Mouse (Mus musculus) MEL (cell line): ENCODE measurements around the gene St6gal1. TPM values are rescaled to one million over a fixed set of nuclear protein-coding genes. Genes with fewer than 3 reads are reported as not detected.

Source experiments
- DNase-seq: peaks from one replicate; pipeline ENCODE4 v3.0.0; 2011; ENCODE audit warnings: low read depth, low spot score
- H3K27ac ChIP-seq: 2 replicates; pipeline ENCODE4 v1.5.1; 2012; ENCODE audit warnings: low read depth, mild to moderate bottlenecking, control low read depth, low read length, moderate library complexity; ENCODE audit not compliant: control insufficient read depth
- H3K27me3 ChIP-seq, 2 experiments: fragments of 150-350 bp in 1 of 2; sonication (generic) in 1 of 2; 2 replicates each; pipeline ENCODE4 v1.6.1; 2012; ENCODE audit warnings: low read length in 2 of 2, mild to moderate bottlenecking in 2 of 2, improper control_type of control experiment in 1 of 2, moderate library complexity in 1 of 2; ENCODE audit not compliant: insufficient read depth in 2 of 2, control insufficient read depth in 1 of 2
- H3K36me3 ChIP-seq, 2 experiments: 2 replicates each; pipeline ENCODE4 v1.6.1; 2012 to 2014; ENCODE audit warnings: low read length in 2 of 2, improper control_type of control experiment in 1 of 2, inconsistent platforms in 1 of 2, mild to moderate bottlenecking in 1 of 2; ENCODE audit not compliant: insufficient read depth in 2 of 2, control insufficient read depth in 1 of 2
- H3K4me1 ChIP-seq, 2 experiments: fragments of 150-350 bp in 1 of 2; sonication (generic) in 1 of 2; 2 replicates each; pipeline ENCODE4 v1.6.1; 2012; ENCODE audit warnings: low read length in 2 of 2, improper control_type of control experiment in 1 of 2, mild to moderate bottlenecking in 1 of 2; ENCODE audit not compliant: insufficient read depth in 2 of 2, control insufficient read depth in 1 of 2
- H3K4me3 ChIP-seq, 2 experiments: fragments of 150-350 bp in 1 of 2; sonication (generic) in 1 of 2; 2 replicates each; pipeline ENCODE4 v1.5.1; 2012; ENCODE audit warnings: low read depth in 2 of 2, low read length in 2 of 2, mild to moderate bottlenecking in 2 of 2, moderate library complexity in 2 of 2, control low read depth in 1 of 2, improper control_type of control experiment in 1 of 2; ENCODE audit not compliant: control insufficient read depth in 1 of 2, insufficient read depth in 1 of 2
- H3K79me2 ChIP-seq: 2 replicates; pipeline ENCODE4 v1.6.1; 2012; ENCODE audit warnings: mild to moderate bottlenecking, low read length, moderate library complexity; ENCODE audit not compliant: control insufficient read depth, poor library complexity, insufficient read depth
- H3K9ac ChIP-seq: 2 replicates; pipeline ENCODE4 v1.6.1; 2012; ENCODE audit warnings: low read depth, mild to moderate bottlenecking, control low read depth, low read length, moderate library complexity; ENCODE audit not compliant: control insufficient read depth, poor library complexity, severe bottlenecking
- H3K9me3 ChIP-seq: fragments of 150-350 bp; sonication (generic); replicated peaks from 2 replicates; pipeline ENCODE4 v1.6.1; 2012; ENCODE audit warnings: mild to moderate bottlenecking, low read length, improper control_type of control experiment, moderate library complexity; ENCODE audit not compliant: insufficient read depth
- CHD2 ChIP-seq: IDR thresholded peaks from 2 replicates; pipeline ENCODE4 v1.6.1; 2011; ENCODE audit warnings: low read length, improper control_type of control experiment
- CTCF ChIP-seq, 3 experiments: IDR thresholded peaks in 2 of 3; conservative IDR thresholded peaks in 1 of 3; 2 replicates each; pipeline ENCODE4 v1.5.1; 2011 to 2012; ENCODE audit warnings: low read length in 3 of 3, low read depth in 2 of 3, mild to moderate bottlenecking in 2 of 3, improper control_type of control experiment in 1 of 3, inconsistent platforms in 1 of 3, mixed read lengths in 1 of 3, moderate library complexity in 1 of 3; ENCODE audit not compliant: control insufficient read depth in 1 of 3, insufficient read depth in 1 of 3, poor library complexity in 1 of 3, severe bottlenecking in 1 of 3
- ETS1 ChIP-seq: IDR thresholded peaks from 2 replicates; pipeline ENCODE4 v1.6.1; 2012; ENCODE audit warnings: low read depth, mild to moderate bottlenecking, inconsistent platforms, low read length, improper control_type of control experiment, moderate library complexity
- GABPA ChIP-seq: IDR thresholded peaks from 2 replicates; pipeline ENCODE4 v1.6.1; 2012; ENCODE audit warnings: low read depth, mild to moderate bottlenecking, inconsistent platforms, low read length, improper control_type of control experiment, moderate library complexity
- GATA1 ChIP-seq: IDR thresholded peaks from 2 replicates; pipeline ENCODE4 v1.6.1; 2011; ENCODE audit warnings: low read depth, low read length, improper control_type of control experiment
- HCFC1 ChIP-seq: IDR thresholded peaks from 2 replicates; pipeline ENCODE4 v1.6.1; 2012; ENCODE audit warnings: low read depth, mild to moderate bottlenecking, inconsistent platforms, low read length, improper control_type of control experiment, moderate library complexity
- MAX ChIP-seq: IDR thresholded peaks from 2 replicates; pipeline ENCODE4 v1.6.1; 2011; ENCODE audit warnings: low read length, improper control_type of control experiment
- MYB ChIP-seq: IDR thresholded peaks from 2 replicates; pipeline ENCODE4 v1.6.1; 2011; ENCODE audit warnings: mild to moderate bottlenecking, low read depth, low read length, improper control_type of control experiment
- MYC ChIP-seq: IDR thresholded peaks from 2 replicates; pipeline ENCODE4 v1.6.1; 2011; ENCODE audit warnings: low read depth, mild to moderate bottlenecking, low read length, improper control_type of control experiment, moderate library complexity
- NELFE ChIP-seq: IDR thresholded peaks from 2 replicates; pipeline ENCODE4 v1.6.1; 2011; ENCODE audit warnings: low read depth, low read length, improper control_type of control experiment
- NRF1 ChIP-seq: IDR thresholded peaks from 2 replicates; pipeline ENCODE4 v1.6.1; 2014; ENCODE audit warnings: low read depth, mild to moderate bottlenecking, inconsistent platforms, low read length, improper control_type of control experiment, moderate library complexity; ENCODE audit not compliant: poor library complexity, insufficient read depth, severe bottlenecking
- POLR2AphosphoS5 ChIP-seq: IDR thresholded peaks from 2 replicates; pipeline ENCODE4 v1.6.1; 2012; ENCODE audit warnings: low read depth, borderline replicate concordance, mild to moderate bottlenecking, inconsistent platforms, low read length, moderate library complexity, mixed read lengths
- RAD21 ChIP-seq: IDR thresholded peaks from 2 replicates; pipeline ENCODE4 v1.6.1; 2011; ENCODE audit warnings: mild to moderate bottlenecking, low read depth, low read length, improper control_type of control experiment
- RCOR1 ChIP-seq: IDR thresholded peaks from 2 replicates; pipeline ENCODE4 v1.6.1; 2012; ENCODE audit warnings: low read depth, mild to moderate bottlenecking, inconsistent platforms, low read length, improper control_type of control experiment
- TAL1 ChIP-seq: IDR thresholded peaks from 2 replicates; pipeline ENCODE4 v1.6.1; 2012; ENCODE audit warnings: mild to moderate bottlenecking, inconsistent platforms, low read length, moderate library complexity, mixed read lengths
- TBP ChIP-seq: IDR thresholded peaks from 2 replicates; pipeline ENCODE4 v1.8.0; 2011; ENCODE audit warnings: low read depth, low read length, improper control_type of control experiment
- TCF12 ChIP-seq: IDR thresholded peaks from 2 replicates; pipeline ENCODE4 v1.6.1; 2014; ENCODE audit warnings: low read depth, mild to moderate bottlenecking, inconsistent platforms, low read length, improper control_type of control experiment, moderate library complexity
- UBTF ChIP-seq: IDR thresholded peaks from 2 replicates; pipeline ENCODE4 v1.6.1; 2012; ENCODE audit warnings: low read depth, mild to moderate bottlenecking, inconsistent platforms, low read length, improper control_type of control experiment, moderate library complexity, borderline replicate concordance; ENCODE audit not compliant: insufficient read depth
- USF2 ChIP-seq, 2 experiments: IDR thresholded peaks; 2 replicates each; pipeline ENCODE4 v1.6.1; 2011 to 2012; ENCODE audit warnings: improper control_type of control experiment in 2 of 2, low read length in 2 of 2, borderline replicate concordance in 1 of 2, inconsistent platforms in 1 of 2, low read depth in 1 of 2, mild to moderate bottlenecking in 1 of 2; ENCODE audit not compliant: insufficient read depth in 1 of 2
- polyA plus RNA-seq, 2 experiments: library from polyadenylated mRNA; stranded (reverse) in 1 of 2; unstranded in 1 of 2; fragments of >175 nt in 1 of 2; fragments of >200 nt in 1 of 2; gene quantifications; 2 replicates each; pipeline versions ENCODE4 v1.2.1 to v1.2.4; 2012; ENCODE audit warnings: low replicate concordance in 2 of 2, low read depth in 1 of 2; ENCODE audit not compliant: insufficient read length in 2 of 2, insufficient read depth in 1 of 2, missing spikeins in 1 of 2
- total RNA-seq: library from RNA; depleted of rRNA; stranded (reverse); fragments of 300-350 nt; gene quantifications from 2 replicates; pipeline ENCODE4 v1.2.3, GENCODE M21; 2012

St6gal1 gene
- total and polyA plus RNA-seq, 3 experiments, result not detected

DNA sequence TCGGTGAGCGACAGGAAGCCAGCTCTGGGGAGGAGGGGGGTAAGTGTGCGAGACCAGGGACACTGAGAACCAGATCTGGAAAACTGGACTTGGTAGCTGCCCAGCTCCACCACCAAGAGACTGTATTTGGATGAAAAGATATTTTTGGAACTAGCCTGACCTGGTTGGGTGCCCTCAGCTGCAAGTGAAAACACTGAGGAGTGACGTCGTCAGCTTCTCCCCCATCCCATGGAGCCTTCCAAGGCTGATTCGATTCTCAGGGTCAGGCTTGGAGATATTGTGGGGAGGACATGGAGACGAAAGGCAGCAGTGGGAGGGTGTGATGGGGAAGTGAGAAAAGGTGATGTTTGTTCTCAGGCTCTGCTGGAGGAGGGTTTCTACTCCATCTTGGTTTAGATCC is 8.2 kb downstream of the St6gal1 start:
- Histone ChIP-seq H3K27me3 (no peaks in the 10 kb centered on the region; a peak in 2 of 4 replicates), H3K4me3 (no peak overlapping the region), H3K36me3 (no peaks in the 10 kb centered on the region), H3K4me1 (no peaks in the 10 kb centered on the region), H3K9me3 (no peaks in the 10 kb centered on the region), H3K27ac (no peak overlapping the region), H3K79me2 (no peaks in the 10 kb centered on the region), H3K9ac (no peak overlapping the region)
- no peak for TF ChIP-seq CTCF (IDR thresholded peaks at IDR 0.05 in 2 of 3, conservative IDR thresholded peaks at IDR 0.05 in 1 of 3; ENCODE audit: control insufficient read depth in 1 of 3, insufficient read depth in 1 of 3, low read depth in 2 of 3, low read length in 3 of 3, poor library complexity in 1 of 3, severe bottlenecking in 1 of 3)
- TF ChIP-seq USF2 (IDR thresholded peaks at IDR 0.05; ENCODE audit: borderline replicate concordance in 1 of 2, insufficient read depth in 1 of 2, low read depth in 1 of 2, low read length in 2 of 2), result no peak
- DNase-seq, result no peak

DNA sequence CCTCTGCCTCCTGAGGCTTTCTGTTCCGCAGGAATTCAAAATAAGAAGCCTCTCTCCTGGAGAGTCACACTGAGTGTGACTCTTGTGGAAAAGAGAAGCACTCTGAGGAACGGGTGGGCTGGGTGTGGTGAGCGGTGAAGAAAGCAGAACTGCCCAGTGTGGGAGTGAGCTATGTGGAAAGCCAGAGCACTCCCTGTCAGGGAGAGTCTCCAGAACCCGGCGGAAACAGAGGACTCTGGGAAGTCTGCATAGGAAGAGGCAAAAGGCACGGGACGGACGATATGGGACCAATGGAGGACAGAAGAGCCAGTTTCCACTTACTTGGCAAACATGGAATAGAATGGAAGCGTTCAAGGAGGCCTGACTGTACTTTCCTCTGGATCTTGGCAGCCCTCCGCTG is 9.0 kb downstream of the St6gal1 start:
- H3K4me1 ChIP-seq, result no peaks in the 10 kb centered on the region
- H3K9ac ChIP-seq, result no peak overlapping the region
- H3K79me2 ChIP-seq, result no peaks in the 10 kb centered on the region
- H3K4me3 ChIP-seq, result no peak overlapping the region
- no peak for TF ChIP-seq TCF12
- no peak for TF ChIP-seq GATA1
- TF ChIP-seq NELFE, result no peak
- TF ChIP-seq UBTF, result no peak
- TF ChIP-seq HCFC1, result no peak
- TF ChIP-seq MYC, result no peak
- no peak for TF ChIP-seq RAD21
- TF ChIP-seq RCOR1, result no peak
- TF ChIP-seq MYB, result no peak
- no peak for TF ChIP-seq GABPA
- TF ChIP-seq TAL1, result no peak
- no peak for TF ChIP-seq MAX
- TF ChIP-seq CHD2, result no peak
- no peak for TF ChIP-seq NRF1
- TF ChIP-seq ETS1, result no peak
- no peak for TF ChIP-seq POLR2AphosphoS5
- TF ChIP-seq TBP, result no peak
- H3K27me3 ChIP-seq, result no peaks in the 10 kb centered on the region; a peak in 1 of 4 replicates
- H3K9me3 ChIP-seq, result no peaks in the 10 kb centered on the region
- peak; percentile 2 for DNase-seq
- H3K36me3 ChIP-seq, result no peaks in the 10 kb centered on the region
- H3K27ac ChIP-seq, result no peak overlapping the region
